Mouse (Mus musculus): ENCODE data around the gene Pbx2.

DNA sequence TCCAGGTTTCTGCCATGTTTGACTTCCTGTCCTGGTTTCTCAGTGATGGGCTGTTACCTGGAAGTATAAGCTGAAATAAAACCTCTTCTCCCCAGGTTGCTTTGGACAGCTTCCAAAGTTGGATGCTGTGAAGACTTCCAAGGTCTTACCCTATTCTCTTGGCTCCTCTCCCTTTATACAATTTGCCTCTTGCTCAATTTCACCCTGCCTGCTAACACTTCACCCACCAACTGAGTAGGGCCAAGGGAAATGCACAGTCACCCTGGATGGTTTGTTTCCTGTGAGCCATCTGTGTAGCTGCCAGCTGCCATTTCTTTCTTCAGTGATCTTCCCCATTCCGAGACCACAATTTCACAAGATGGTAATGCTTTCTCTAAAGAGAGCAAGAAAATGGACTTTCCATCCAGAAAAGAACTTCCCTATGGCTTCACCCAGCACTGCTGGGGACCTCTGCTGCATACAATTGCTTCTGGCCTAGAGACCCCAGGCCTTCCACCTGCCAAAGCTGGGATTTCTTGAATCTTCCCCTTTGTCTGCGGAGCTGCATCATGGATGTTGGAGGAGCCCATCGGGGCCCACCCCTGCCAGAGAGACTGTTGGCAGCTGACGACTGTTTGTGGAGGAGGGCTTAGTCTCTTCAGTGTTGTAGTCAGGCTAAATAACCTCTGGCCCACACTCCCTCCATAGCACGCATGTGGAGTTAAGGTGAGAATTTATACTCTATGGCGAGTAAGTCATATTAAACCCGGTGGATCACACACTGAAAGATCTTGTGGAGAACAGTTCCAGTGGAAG lies 48.6 kb downstream of the Pbx2 start:
- TF ChIP-seq POLR2AphosphoS5 (IDR thresholded peaks at IDR 0.05; ENCODE audit: insufficient replicate concordance, low read depth, low read length), result no peak
- TF ChIP-seq CTCF (IDR thresholded peaks at IDR 0.05; ENCODE audit: low read depth, low read length), result no peak
- no peak for TF ChIP-seq TAL1 (conservative IDR thresholded peaks at IDR 0.05; ENCODE audit: low read depth, low read length)
- no peak for TF ChIP-seq GATA2 (IDR thresholded peaks at IDR 0.05; ENCODE audit: borderline replicate concordance, low read depth, low read length)
